Mouse (Mus musculus) small intestine, adult 2 months (tissue): ENCODE results near the gene Abi2. TPM values are rescaled to one million over a fixed set of nuclear protein-coding genes. Genes with fewer than 3 reads are reported as not detected.

ENCODE experiments used
- H3K27ac ChIP-seq: fragments of 200-500 bp; 2 replicates; pipeline ENCODE4 v1.5.1; 2012; ENCODE audit warnings: low read depth, low read length, control low read depth, inconsistent platforms; ENCODE audit not compliant: insufficient read depth
- H3K27me3 ChIP-seq: fragments of 200-500 bp; 2 replicates; pipeline ENCODE4 v1.6.1; 2012; ENCODE audit warnings: mild to moderate bottlenecking, moderate library complexity, low read length, inconsistent platforms; ENCODE audit not compliant: control insufficient read depth, insufficient read depth
- H3K36me3 ChIP-seq: fragments of 200-500 bp; 2 replicates; pipeline ENCODE4 v1.6.1; 2012; ENCODE audit warnings: mild to moderate bottlenecking, low read length, control low read depth, inconsistent platforms; ENCODE audit not compliant: control insufficient read depth, insufficient read depth
- H3K4me1 ChIP-seq: fragments of 200-500 bp; 2 replicates; pipeline ENCODE4 v1.6.1; 2012; ENCODE audit warnings: low read length, inconsistent platforms, mixed read lengths; ENCODE audit not compliant: control insufficient read depth, insufficient read depth, insufficient read length
- H3K4me3 ChIP-seq: fragments of 200-500 bp; 2 replicates; pipeline ENCODE4 v1.5.1; 2012; ENCODE audit warnings: low read depth, mild to moderate bottlenecking, control low read depth, inconsistent platforms, low read length, moderate library complexity
- CTCF ChIP-seq: fragments of 200-500 bp; IDR thresholded peaks from 2 replicates; pipeline ENCODE4 v1.5.1; 2012; ENCODE audit warnings: low read depth, mild to moderate bottlenecking, control low read depth, inconsistent platforms, low read length, moderate library complexity, mixed read lengths; ENCODE audit not compliant: insufficient replicate concordance, insufficient read length; ENCODE audit errors: extremely low read depth
- POLR2A ChIP-seq: fragments of 200-500 bp; IDR thresholded peaks from 2 replicates; pipeline ENCODE4 v1.6.1; 2012; ENCODE audit warnings: low read depth, mild to moderate bottlenecking, control low read depth, inconsistent platforms, low read length, moderate library complexity
- WGBS: fragments of 180-500 bp; shearing (Covaris S2); methylation state at CpG from one replicate; pipeline ENCODE4 v1.1.7; 2018; 5-methylcytosine and 5-hydroxymethylcytosine counted together
- polyA plus RNA-seq: library from polyadenylated mRNA; depleted of rRNA; stranded (reverse); fragments of >200 nt; gene quantifications from 2 replicates; pipeline ENCODE4 v1.2.3, GENCODE M21; 2012

Gene Abi2
- polyA plus RNA-seq, 1 experiment = 1.0 TPM

DNA sequence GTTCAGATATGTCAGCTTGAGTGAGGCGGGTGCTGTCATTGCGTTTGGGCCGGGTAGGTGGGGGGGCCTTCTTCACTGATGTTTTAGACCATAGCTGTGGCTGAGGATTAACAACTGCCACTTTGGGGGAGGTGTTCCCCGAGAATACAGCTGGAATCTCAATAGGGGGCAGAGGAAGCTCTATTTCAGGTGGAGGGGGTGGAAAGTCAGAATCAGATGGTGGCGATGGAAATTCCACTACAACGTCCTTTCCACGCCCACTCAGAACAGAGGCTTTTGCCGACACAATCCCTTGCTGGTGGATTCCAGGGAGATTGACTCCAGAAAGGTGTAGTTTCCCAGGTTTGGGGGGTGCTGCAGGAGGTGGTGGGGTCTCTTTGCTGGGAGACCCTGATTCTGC lies 79.2 kb downstream of the Abi2 start:
- 93% methylated on average over 8 of the region's 8 CpGs for WGBS
- peaks cover 50% of the 10 kb centered on the region for H3K36me3 ChIP-seq
- TF ChIP-seq POLR2A (no peak), CTCF (no peak)

DNA sequence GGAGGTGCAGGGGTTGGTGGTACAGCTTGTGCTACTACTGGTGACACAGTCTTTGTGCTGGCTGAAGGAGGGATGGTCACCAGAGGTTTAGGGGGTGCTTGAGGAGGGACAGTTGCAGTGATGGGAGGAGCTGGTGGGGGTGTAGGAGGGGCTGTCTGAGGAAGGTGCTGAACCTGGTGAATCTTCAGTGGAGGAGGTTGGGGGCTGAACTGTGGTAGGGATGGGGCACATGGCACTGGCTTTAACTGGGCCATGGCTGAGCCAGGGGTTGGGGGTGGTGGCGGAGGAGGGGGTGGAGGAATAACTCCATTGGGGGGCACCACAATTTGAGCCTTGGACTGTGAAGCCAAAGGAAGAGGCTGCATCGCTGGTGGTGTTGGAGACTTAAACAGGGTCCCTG lies 80.2 kb downstream of the Abi2 start:
- peaks cover 58% of the 10 kb centered on the region for H3K36me3 ChIP-seq
- no peak overlapping the region for H3K27ac ChIP-seq
- 94% methylated on average over 2 of the region's 2 CpGs for WGBS
- TF ChIP-seq POLR2A = no peak
- no peaks in the 10 kb centered on the region for H3K4me1 ChIP-seq
- H3K27me3 ChIP-seq = no peaks in the 10 kb centered on the region
- H3K4me3 ChIP-seq = no peak overlapping the region

More for the DNA sequence above, 79.2 kb downstream of the Abi2 start:
- H3K4me1 ChIP-seq = no peaks in the 10 kb centered on the region
- no peak overlapping the region for H3K4me3 ChIP-seq
- no peak overlapping the region for H3K27ac ChIP-seq
- H3K27me3 ChIP-seq = no peaks in the 10 kb centered on the region

DNA sequence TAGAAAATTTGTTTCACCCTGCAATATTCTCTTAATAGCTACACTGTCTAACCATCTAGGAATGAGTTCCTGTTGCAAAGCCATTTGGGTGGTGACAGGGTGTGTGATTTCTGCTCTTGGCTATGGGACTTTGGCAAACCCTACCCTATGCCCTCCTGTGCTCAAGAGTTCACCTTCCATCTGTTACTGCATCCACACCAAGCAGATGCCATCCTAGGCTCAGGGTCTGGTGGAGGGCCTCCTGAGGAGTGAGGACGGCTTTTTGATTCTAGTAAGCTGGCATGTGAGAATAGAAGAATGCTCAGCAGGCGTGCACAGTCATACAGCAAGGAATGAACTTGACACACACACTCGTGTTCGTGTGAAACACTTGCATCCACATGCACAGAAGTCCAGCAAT lies 81.1 kb downstream of the Abi2 start:
- no peak for TF ChIP-seq CTCF
- TF ChIP-seq POLR2A = no peak
- Histone ChIP-seq H3K4me3 (no peak overlapping the region), H3K36me3 (peaks cover 63% of the 10 kb centered on the region), H3K27ac (no peak overlapping the region), H3K4me1 (no peaks in the 10 kb centered on the region), H3K27me3 (no peaks in the 10 kb centered on the region)
- 94% methylated on average over 4 of the region's 4 CpGs for WGBS

DNA sequence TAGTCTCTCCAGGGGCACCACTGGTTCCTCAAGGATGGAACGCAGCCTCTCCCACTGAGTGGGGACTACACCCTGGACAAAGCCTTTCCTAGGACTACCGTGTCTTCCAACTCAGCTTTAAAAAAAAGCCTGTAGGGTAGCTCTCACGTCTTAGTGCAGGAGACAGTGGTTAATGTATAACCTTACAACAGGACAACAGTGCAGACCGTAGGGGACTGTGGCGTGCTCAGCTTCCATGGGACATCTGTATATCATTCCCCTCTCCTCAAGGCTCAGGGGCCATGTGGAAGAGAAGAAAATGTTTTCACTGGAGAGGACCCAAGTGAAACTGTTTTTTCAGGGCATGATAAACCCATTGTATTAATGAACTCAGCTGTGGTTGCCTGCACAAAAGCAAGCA lies 83.0 kb downstream of the Abi2 start:
- Histone ChIP-seq H3K36me3 (peaks cover 70% of the 10 kb centered on the region), H3K4me1 (no peaks in the 10 kb centered on the region), H3K4me3 (no peak overlapping the region), H3K27me3 (no peaks in the 10 kb centered on the region), H3K27ac (no peak overlapping the region)
- 59% methylated on average over 5 of the region's 5 CpGs for WGBS
- TF ChIP-seq POLR2A (no peak), CTCF (no peak)

DNA sequence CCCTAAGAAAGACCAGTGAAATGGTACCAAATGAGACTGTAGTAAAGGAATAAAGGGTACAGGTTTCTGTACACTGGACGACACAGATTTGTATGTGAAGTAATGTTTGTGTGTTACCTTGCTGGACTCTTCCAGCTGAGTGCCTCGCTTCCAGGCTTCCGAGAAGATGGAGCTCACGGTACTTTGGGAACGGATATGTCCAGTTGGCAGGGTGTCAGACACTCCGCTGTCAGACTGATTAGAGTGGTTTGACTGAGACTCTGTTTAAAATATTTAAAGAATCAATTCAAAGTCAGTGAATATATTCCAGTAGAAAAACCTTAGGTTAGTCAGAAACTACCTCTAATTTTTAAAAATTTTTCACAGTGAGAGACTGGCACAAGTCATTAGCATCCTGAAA lies 84.0 kb downstream of the Abi2 start:
- Histone ChIP-seq H3K4me1 (no peaks in the 10 kb centered on the region), H3K27ac (no peak overlapping the region), H3K4me3 (no peak overlapping the region), H3K36me3 (peaks cover 65% of the 10 kb centered on the region), H3K27me3 (no peaks in the 10 kb centered on the region)
- no peak for TF ChIP-seq CTCF
- no peak for TF ChIP-seq POLR2A
- 89% methylated on average over 6 of the region's 6 CpGs for WGBS

DNA sequence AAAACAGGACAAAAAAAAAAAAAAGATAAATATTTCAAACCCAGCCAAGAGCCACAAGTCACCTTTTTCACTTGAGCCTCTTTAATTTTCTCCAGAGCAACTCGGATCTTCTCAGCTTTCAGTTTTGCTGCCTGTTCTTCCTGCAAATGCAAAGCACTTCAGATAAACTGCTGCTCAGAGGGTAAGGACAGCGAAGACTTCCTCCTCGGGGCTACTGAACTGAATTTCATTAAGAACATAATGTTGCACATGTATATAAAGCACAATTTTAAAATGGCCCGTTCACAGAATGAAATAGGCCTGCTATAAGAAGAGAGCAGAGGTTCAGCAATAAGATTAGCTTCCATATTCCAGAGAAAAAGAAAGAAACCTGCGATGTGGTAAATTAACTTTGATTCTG lies 94.0 kb downstream of the Abi2 start:
- WGBS = 71% methylated on average over 5 of the region's 5 CpGs
- no peak for TF ChIP-seq CTCF
- no peak for TF ChIP-seq POLR2A

DNA sequence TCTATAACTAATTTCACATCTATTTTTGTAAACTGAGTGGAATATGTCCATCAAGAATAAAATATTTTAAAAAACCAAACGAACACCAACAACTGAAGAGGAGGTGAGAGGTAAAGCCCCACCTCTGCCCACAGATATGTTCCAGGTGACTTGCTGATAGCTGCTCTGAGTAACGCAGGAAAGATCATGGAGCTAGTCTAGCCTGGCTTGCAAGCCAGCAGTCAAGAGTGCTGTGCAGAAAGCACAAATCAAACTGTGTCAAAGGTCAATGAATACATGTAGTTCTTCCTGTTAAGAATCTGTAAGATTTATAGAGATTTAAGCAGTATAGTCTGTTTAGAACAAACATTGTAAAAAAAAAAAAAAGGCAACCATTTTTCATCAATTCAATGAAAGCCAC lies 101.2 kb downstream of the Abi2 start:
- H3K27me3 ChIP-seq = no peaks in the 10 kb centered on the region; the same call in 1 of the 2 replicates
- no peak for TF ChIP-seq CTCF
- TF ChIP-seq POLR2A = no peak
- 52% methylated on average over 2 of the region's 2 CpGs for WGBS
- H3K4me1 ChIP-seq = no peaks in the 10 kb centered on the region
- H3K4me3 ChIP-seq = no peak overlapping the region
- peaks cover 16% of the 10 kb centered on the region for H3K36me3 ChIP-seq
- H3K27ac ChIP-seq = no peak overlapping the region

More for the DNA sequence above, 94.0 kb downstream of the Abi2 start:
- H3K27me3 ChIP-seq = no peaks in the 10 kb centered on the region; the same call in 1 of the 2 replicates
- H3K27ac ChIP-seq = no peak overlapping the region
- no peaks in the 10 kb centered on the region for H3K4me1 ChIP-seq
- H3K4me3 ChIP-seq = no peak overlapping the region
- H3K36me3 ChIP-seq = peaks cover 23% of the 10 kb centered on the region

DNA sequence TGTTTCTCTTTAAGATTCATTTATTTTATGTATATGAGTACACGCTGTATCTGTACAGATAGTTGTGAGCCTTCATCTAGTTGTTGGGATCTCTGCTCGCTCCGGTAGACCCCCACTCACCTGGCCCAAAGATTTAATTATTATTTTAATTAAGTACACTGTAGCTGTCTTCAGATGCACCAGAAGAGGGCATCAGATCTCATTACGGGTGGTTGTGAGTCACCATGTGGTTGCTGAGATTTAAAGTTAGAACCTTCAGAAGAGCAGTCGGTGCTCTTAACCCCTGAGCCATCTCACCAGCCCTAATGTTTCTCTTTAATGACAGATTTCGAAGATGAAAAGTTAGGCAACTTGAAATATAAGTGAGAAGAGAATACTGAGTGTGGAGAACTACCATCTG lies 120.7 kb downstream of the Abi2 start:
- H3K4me3 ChIP-seq = no peak overlapping the region
- H3K27ac ChIP-seq = no peak overlapping the region
- H3K36me3 ChIP-seq = peaks cover 40% of the 10 kb centered on the region
- no peaks in the 10 kb centered on the region for H3K27me3 ChIP-seq
- 89% methylated on average over 6 of the region's 6 CpGs for WGBS
- no peaks in the 10 kb centered on the region for H3K4me1 ChIP-seq
- no peak for TF ChIP-seq POLR2A
- TF ChIP-seq CTCF = no peak
